8 mouse cellular contexts compared by ENCODE assay signal in the genomic region with DNA sequence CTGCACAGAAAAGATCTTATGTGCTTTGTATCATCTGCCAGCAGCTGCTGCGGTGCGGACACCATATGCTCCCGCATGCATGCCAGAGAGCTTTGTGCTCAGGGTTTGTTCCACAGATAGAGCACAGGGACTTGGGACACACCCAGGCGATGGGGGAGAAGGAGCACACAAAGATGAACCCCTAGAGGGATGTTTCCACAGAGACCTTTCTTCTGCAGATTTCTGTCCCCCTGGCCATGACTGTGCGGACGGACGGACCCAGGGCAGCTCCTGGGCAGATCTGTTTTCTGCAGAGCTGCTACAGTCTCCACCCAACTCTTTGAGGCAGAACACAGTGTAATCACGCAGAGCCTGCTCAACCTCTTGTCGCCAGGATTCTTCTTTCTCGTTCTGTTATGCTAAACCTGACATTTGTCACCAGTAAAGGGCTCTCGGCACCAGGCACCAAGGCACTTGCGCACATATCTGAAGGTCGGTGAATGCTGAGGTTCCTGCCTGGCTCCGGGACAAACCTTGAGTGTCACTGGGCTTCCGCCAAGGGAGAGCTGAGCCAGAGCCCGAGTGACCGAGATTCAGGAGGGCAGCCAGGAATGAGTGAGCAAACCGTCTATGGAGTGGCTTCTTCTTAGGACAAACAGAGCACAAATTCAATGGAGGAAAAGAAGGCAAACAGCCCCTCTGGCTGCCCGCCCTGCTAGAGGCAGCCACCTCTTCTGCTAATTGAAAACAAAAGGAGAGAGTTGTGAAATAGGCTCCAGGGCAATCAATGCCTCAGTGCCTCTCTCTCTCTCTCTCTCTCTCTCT. TPM values are rescaled to one million over a fixed set of nuclear protein-coding genes. Genes with fewer than 3 reads are reported as not detected.
DNase-seq lines count a peak whose midpoint lies in the region; ATAC-seq and TF ChIP-seq lines count a peak whose summit lies in the region.

No protein-coding gene starts in this region.

- no peak for TF ChIP-seq CTCF in lung, adult 2 months (IDR thresholded peaks at IDR 0.05; ENCODE audit: insufficient read depth, low read length)

- H3K4me1 ChIP-seq in lung, adult 2 months (ENCODE audit: control insufficient read depth, insufficient read depth, low read length), result peaks cover 2% of the 10 kb centered on the region

- DNase-seq in Muller cell, postnatal 12 days (ENCODE audit: inconsistent ontology term), result peak; percentile 94
- peak; percentile 96 for DNase-seq in cerebellum, adult 9-10 months
- peak; percentile 95 for DNase-seq in heart, postnatal 4 days
- peak; percentile 14 to 57 for DNase-seq in layer of hippocampus, adult 18-20 months (ENCODE audit: low spot score in 2 of 2)
- DNase-seq in lung, adult 2 months, result peak; percentile 94
- DNase-seq in ovary, postnatal 36 days (ENCODE audit: low spot score), result peak; percentile 68
- DNase-seq in natural killer cell, adult 2 months (ENCODE audit: low spot score in 2 of 2), result no peak

- 28% methylated on average over 19 of the region's 19 CpGs for WGBS in lung, adult 2 months

- TF ChIP-seq POLR2A in lung, adult 2 months (IDR thresholded peaks at IDR 0.05; ENCODE audit: borderline replicate concordance, extremely low read depth, low read depth, low read length), result no peak

- ATAC-seq in frontal cortex, adult (ENCODE audit: low TSS enrichment), result peak; percentile 84

- no peak overlapping the region for H3K4me3 ChIP-seq in lung, adult 2 months (replicated peaks; ENCODE audit: extremely low read depth, low read depth, low read length)

RNA-seq across cellular contexts. Expression of a gene that starts 56.2 kb away (rescaled TPM):
- 10 to 100 TPM; 23.8 to 29.4 TPM for total RNA-seq in heart, postnatal 4 days (2021)
- total RNA-seq in layer of hippocampus, adult 18-20 months (2021), result 10 to 100 TPM; 21.9 to 22.9 TPM
- 43.5 and 60.1 TPM in 2 replicates for polyA plus RNA-seq in lung, adult 2 months (2012; rRNA removed)

Comparison
In these comparisons a context has a peak if more than half of its experiments do, and no peak if none do; other contexts are left out.
1. DNase-seq: peak in Muller cell, postnatal 12 days (single experiment), cerebellum, adult 9-10 months (single experiment), heart, postnatal 4 days (single experiment), layer of hippocampus, adult 18-20 months (2 of 2), lung, adult 2 months (single experiment) and ovary, postnatal 36 days (single experiment); none in natural killer cell, adult 2 months (0 of 2).